Mouse (Mus musculus) testis, adult 2 months (tissue): ENCODE measurements at regions not wholly inside any gene's neighbourhood (a gene's known extent, or its start where the extent isn't known, plus 50 kb on each side); places are given as distances from the start of the nearest gene placed in this dataset.

Experiments
- CTCF ChIP-seq: fragments of 200-500 bp; IDR thresholded peaks from 2 replicates; pipeline ENCODE4 v1.5.1; 2012; ENCODE audit warnings: low read depth, mild to moderate bottlenecking, inconsistent platforms, low read length, moderate library complexity; ENCODE audit not compliant: control insufficient read depth, insufficient read depth, insufficient replicate concordance
- POLR2A ChIP-seq: fragments of 200-500 bp; IDR thresholded peaks from 2 replicates; pipeline ENCODE4 v1.6.1; 2012; ENCODE audit warnings: low read depth, mild to moderate bottlenecking, inconsistent platforms, low read length, moderate library complexity; ENCODE audit not compliant: control insufficient read depth

DNA sequence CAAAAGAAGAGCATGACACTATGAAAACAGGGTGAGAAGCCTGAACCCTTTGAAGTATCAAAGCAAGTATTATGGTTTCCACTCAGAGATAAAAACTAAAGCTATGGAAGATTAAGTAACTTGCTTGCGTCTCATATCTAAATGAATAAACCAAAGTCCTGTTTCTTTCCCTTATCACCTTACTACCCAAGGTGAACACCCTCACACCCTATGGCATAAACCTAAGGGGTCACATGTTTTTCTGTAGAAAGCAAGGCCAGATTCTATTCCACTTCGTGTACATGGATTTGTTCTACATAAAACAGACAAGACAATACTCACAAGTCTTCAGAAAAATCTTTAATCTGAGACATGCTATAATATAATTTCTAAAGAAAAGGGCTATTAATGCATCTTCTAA, 629.6 kb upstream of the Adgra3 start:
- no peak for TF ChIP-seq CTCF
- no peak for TF ChIP-seq POLR2A
